Mouse (Mus musculus) bone marrow, adult 2 months (tissue): ENCODE measurements around the gene Vsx1.

Source experiments
- CTCF ChIP-seq: fragments of 200-500 bp; IDR thresholded peaks from 2 replicates; pipeline ENCODE4 v1.5.1; 2011; ENCODE audit warnings: low read length, control low read depth; ENCODE audit not compliant: control insufficient read depth, insufficient read depth
- POLR2A ChIP-seq: fragments of 200-500 bp; IDR thresholded peaks from 2 replicates; pipeline ENCODE4 v1.6.1; 2011; ENCODE audit warnings: low read depth, mild to moderate bottlenecking, control low read depth, low read length, borderline replicate concordance; ENCODE audit not compliant: control insufficient read depth

- no peak for TF ChIP-seq CTCF
- no peak for TF ChIP-seq POLR2A
Observed at GRCm38 (mm10) chr2:150638370-150638733, 50.8 kb downstream of the Vsx1 start.
